15 mouse cellular contexts compared by ENCODE assay signal in genomic region chr13:32480029-32480428, GRCm38 (mm10).
DNase-seq lines count a peak whose midpoint lies in the region; ATAC-seq and TF ChIP-seq lines count a peak whose summit lies in the region.
"Had no signal": no experiment of that assay in that cellular context is flagged by ENCODE, and none has a peak within 500 bp of the region (broad histone marks: within the 10 kb centered on the region; RNA-seq: fewer than 3 reads in every experiment).

No protein-coding gene starts in this region.

- 17% methylated on average over 4 of the region's 4 CpGs for WGBS in heart, embryonic 11.5 days (ENCODE audit: insufficient replicate concordance)
- 22% methylated on average over 4 of the region's 4 CpGs for WGBS in kidney, postnatal 0 days
- WGBS in limb, embryonic 14.5 days, result 18% methylated on average over 4 of the region's 4 CpGs

- TF ChIP-seq CTCF in kidney, postnatal 0 days (IDR thresholded peaks at IDR 0.05; ENCODE audit: low read depth), result no peak

- no peaks in the 10 kb centered on the region for H3K27me3 ChIP-seq in heart, embryonic 11.5 days (ENCODE audit: control insufficient read depth, insufficient read depth, low read length)
- H3K27me3 ChIP-seq in kidney, postnatal 0 days (ENCODE audit: insufficient read depth, low read length), result no peaks in the 10 kb centered on the region
- no peaks in the 10 kb centered on the region for H3K27me3 ChIP-seq in limb, embryonic 14.5 days (ENCODE audit: control insufficient read depth, insufficient read depth, low read length)
- H3K27me3 ChIP-seq: midbrain, embryonic 12.5 days had no signal

- no peak overlapping the region for H3K4me3 ChIP-seq in heart, embryonic 11.5 days (ENCODE audit: low read depth, low read length)
- no peak overlapping the region for H3K4me3 ChIP-seq in kidney, postnatal 0 days (replicated peaks; ENCODE audit: low read depth, low read length)
- no peak overlapping the region for H3K4me3 ChIP-seq in limb, embryonic 14.5 days (replicated peaks; ENCODE audit: low read length)
- H3K4me3 ChIP-seq: limb, embryonic 15.5 days; midbrain, embryonic 12.5 days had no signal

- peak; percentile 89 for DNase-seq in heart, adult 11 months
- DNase-seq in kidney, postnatal 0 days (ENCODE audit: low spot score), result peak; percentile 80
- DNase-seq in kidney, postnatal 36 days, result no peak
- peak; percentile 21 for DNase-seq in embryo, embryonic 9.5 days (ENCODE audit: extremely low spot score)
- peak; percentile 55 for DNase-seq in limb, embryonic 14.5 days (ENCODE audit: low spot score)
- no peak for DNase-seq in cerebellum, postnatal 4 days (ENCODE audit: low spot score in 2 of 2)
- DNase-seq: kidney, postnatal 14 days had no signal

- ATAC-seq in heart, embryonic 11.5 days (replicated peaks; ENCODE audit: insufficient number of reproducible peaks, low FRiP score, low TSS enrichment), result no peak
- ATAC-seq in kidney, postnatal 0 days (replicated peaks; ENCODE audit: low FRiP score, low read depth), result no peak
- peak; percentile 14; the same call in 1 of the 2 replicates for ATAC-seq in limb, embryonic 14.5 days (ENCODE audit: low FRiP score, low read depth)
- no peak for ATAC-seq in activated CD4-positive, CD25-positive, alpha-beta regulatory T cell, adult 4 months
- ATAC-seq: forebrain, embryonic 16.5 days; intestine, embryonic 16.5 days had no signal

- no peaks in the 10 kb centered on the region for H3K36me3 ChIP-seq in heart, embryonic 11.5 days (ENCODE audit: control insufficient read depth, insufficient read depth, low read length)
- H3K36me3 ChIP-seq in kidney, postnatal 0 days (ENCODE audit: insufficient read depth, low read length), result no peaks in the 10 kb centered on the region
- no peaks in the 10 kb centered on the region for H3K36me3 ChIP-seq in limb, embryonic 14.5 days (ENCODE audit: control insufficient read depth, insufficient read depth, low read length)
- H3K36me3 ChIP-seq: limb, embryonic 15.5 days; midbrain, embryonic 12.5 days had no signal

- no peaks in the 10 kb centered on the region for H3K4me1 ChIP-seq in heart, embryonic 11.5 days (ENCODE audit: control insufficient read depth, insufficient read depth, low read length)
- H3K4me1 ChIP-seq in kidney, postnatal 0 days (replicated peaks; ENCODE audit: insufficient read depth, low read length), result peaks cover 18% of the 10 kb centered on the region; the same call in 1 of the 2 replicates
- peaks cover 32% of the 10 kb centered on the region for H3K4me1 ChIP-seq in limb, embryonic 14.5 days (ENCODE audit: control insufficient read depth, insufficient read depth, low read length)
- H3K4me1 ChIP-seq: midbrain, embryonic 12.5 days had no signal

- H3K4me2 ChIP-seq in heart, embryonic 11.5 days, result no peak overlapping the region
- H3K4me2 ChIP-seq in kidney, postnatal 0 days (ENCODE audit: low read length), result no peak overlapping the region
- H3K4me2 ChIP-seq in limb, embryonic 14.5 days (replicated peaks; ENCODE audit: low read depth, low read length, severe bottlenecking), result no peak overlapping the region
- H3K4me2 ChIP-seq: hindbrain, embryonic 14.5 days; limb, embryonic 15.5 days; midbrain, embryonic 12.5 days had no signal

- TF ChIP-seq POLR2A in limb, embryonic 14.5 days (IDR thresholded peaks at IDR 0.05; ENCODE audit: borderline replicate concordance, extremely low read depth, insufficient read depth, insufficient read length), result no peak

- no peaks in the 10 kb centered on the region for H3K9me3 ChIP-seq in heart, embryonic 11.5 days (replicated peaks; ENCODE audit: control insufficient read depth, low read length)
- H3K9me3 ChIP-seq in kidney, postnatal 0 days (replicated peaks; ENCODE audit: low read length), result no peaks in the 10 kb centered on the region
- H3K9me3 ChIP-seq in limb, embryonic 14.5 days (ENCODE audit: control insufficient read depth, low read length), result no peaks in the 10 kb centered on the region
- H3K9me3 ChIP-seq: limb, embryonic 15.5 days; midbrain, embryonic 12.5 days had no signal

- no peak overlapping the region for H3K9ac ChIP-seq in heart, embryonic 11.5 days (ENCODE audit: low read depth, low read length)
- no peak overlapping the region for H3K9ac ChIP-seq in kidney, postnatal 0 days (ENCODE audit: low read depth, low read length)
- H3K9ac ChIP-seq in limb, embryonic 14.5 days (ENCODE audit: low read depth, low read length, severe bottlenecking), result no peak overlapping the region
- H3K9ac ChIP-seq: hindbrain, embryonic 14.5 days; limb, embryonic 15.5 days; midbrain, embryonic 12.5 days had no signal

- no peak overlapping the region for H3K27ac ChIP-seq in heart, embryonic 11.5 days (ENCODE audit: low read depth, low read length)
- H3K27ac ChIP-seq in kidney, postnatal 0 days, result 0 out of 2 replicates have a peak overlapping the region, but pooled peaks have one; percentile 54
- no peak overlapping the region for H3K27ac ChIP-seq in limb, embryonic 14.5 days (replicated peaks; ENCODE audit: low read depth, low read length)
- H3K27ac ChIP-seq: hindbrain, embryonic 14.5 days; limb, embryonic 15.5 days; macrophage; midbrain, embryonic 12.5 days had no signal

Comparison
In these comparisons a context has a peak if more than half of its experiments do, and no peak if none do; other contexts are left out.
1. DNase-seq: peak in heart, adult 11 months (single experiment), kidney, postnatal 0 days (single experiment), embryo, embryonic 9.5 days (single experiment) and limb, embryonic 14.5 days (single experiment); none in kidney, postnatal 36 days (0 of 2) and cerebellum, postnatal 4 days (0 of 2).